Mouse (Mus musculus) C2C12 (cell line): ENCODE results near the gene Plekhg2. TPM values are rescaled to one million over a fixed set of nuclear protein-coding genes. Genes with fewer than 3 reads are reported as not detected.

ENCODE experiments used
- H3K27me3 ChIP-seq: one replicate; pipeline ENCODE4 v1.6.1; 2011; ENCODE audit not compliant: control insufficient read depth, insufficient read depth, insufficient read length
- H3K36me3 ChIP-seq: one replicate; pipeline ENCODE4 v1.6.1; 2011; ENCODE audit not compliant: control insufficient read depth, insufficient read depth
- H3K4me3 ChIP-seq: one replicate; pipeline ENCODE4 v1.5.1; 2011; ENCODE audit warnings: mild to moderate bottlenecking, control low read depth; ENCODE audit not compliant: poor library complexity, insufficient read depth, severe bottlenecking
- H3K79me2 ChIP-seq: one replicate; pipeline ENCODE4 v1.6.1; 2011; ENCODE audit not compliant: control insufficient read depth, insufficient read depth
- H3K79me3 ChIP-seq: one replicate; pipeline ENCODE4 v1.6.1; 2011; ENCODE audit warnings: low read depth, control low read depth
- H3ac ChIP-seq: one replicate; pipeline ENCODE3; 2011; ENCODE audit warnings: low read depth; ENCODE audit not compliant: control insufficient read depth, insufficient read length
- CEBPB ChIP-seq: IDR thresholded peaks from one replicate; pipeline ENCODE4 v1.6.1; 2011; ENCODE audit warnings: low read depth, mild to moderate bottlenecking, control low read depth, moderate library complexity
- CTCF ChIP-seq: IDR thresholded peaks from one replicate; pipeline ENCODE4 v1.5.1; 2011; ENCODE audit not compliant: control insufficient read depth, insufficient read depth, insufficient read length
- FOSL1 ChIP-seq: IDR thresholded peaks from one replicate; pipeline ENCODE4 v1.8.0; 2011; ENCODE audit warnings: mild to moderate bottlenecking, low read length; ENCODE audit not compliant: poor library complexity, insufficient read depth, severe bottlenecking
- MAX ChIP-seq: IDR thresholded peaks from one replicate; pipeline ENCODE4 v1.6.1; 2011; ENCODE audit warnings: mild to moderate bottlenecking, control low read depth
- MYOD1 ChIP-seq: IDR thresholded peaks from one replicate; pipeline ENCODE4 v1.6.1; 2011; ENCODE audit warnings: low read depth; ENCODE audit not compliant: control insufficient read depth, insufficient read length
- MYOG ChIP-seq: IDR thresholded peaks from one replicate; pipeline ENCODE4 v1.6.1; 2011; ENCODE audit not compliant: control insufficient read depth, insufficient read length; ENCODE audit errors: extremely low read depth
- USF1 ChIP-seq: IDR thresholded peaks from one replicate; pipeline ENCODE4 v1.6.1; 2011; ENCODE audit warnings: low read depth, mild to moderate bottlenecking, control low read depth, moderate library complexity
- polyA plus RNA-seq: library from polyadenylated mRNA; unstranded; fragments of >200 nt; fragmentation: generic; extraction: Trizol; gene quantifications from one replicate; pipeline ENCODE4 v1.2.1, GENCODE M21; 2012; ENCODE audit warnings: missing spikeins

Gene Plekhg2
- polyA plus RNA-seq, 1 experiment: 29.0 TPM

DNA sequence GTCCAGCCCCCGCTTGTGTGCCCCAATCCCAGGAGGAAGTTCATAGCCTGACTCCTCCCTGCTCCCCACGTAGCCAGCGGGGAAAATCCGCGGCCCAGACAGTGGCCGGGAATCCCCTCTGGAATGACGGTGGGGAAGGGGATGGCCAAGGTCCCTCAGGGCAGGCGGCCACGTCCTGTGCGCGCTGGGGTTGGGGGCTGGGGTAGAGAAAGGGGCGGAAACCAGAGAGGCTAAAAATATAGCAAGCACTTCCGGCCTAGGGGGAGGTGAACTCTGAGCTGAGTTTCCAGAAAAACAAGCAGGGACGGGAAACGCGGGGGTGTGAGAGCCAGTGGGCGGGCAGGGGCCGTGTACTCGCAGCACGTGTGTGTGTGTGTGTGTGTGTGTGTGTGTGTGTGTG is 9.5 kb upstream of the Plekhg2 start:
- peaks cover 21% of the 10 kb centered on the region for H3K79me2 ChIP-seq
- TF ChIP-seq CTCF (no peak), FOSL1 (no peak), MYOG (no peak), CEBPB (no peak), MAX (no peak), MYOD1 (no peak), USF1 (no peak)
- H3ac ChIP-seq: peak overlapping the region; percentile 62
- no peaks in the 10 kb centered on the region for H3K27me3 ChIP-seq
- H3K4me3 ChIP-seq: peak overlapping the region; percentile 29
- H3K79me3 ChIP-seq: peaks cover 19% of the 10 kb centered on the region
- peaks cover 7% of the 10 kb centered on the region for H3K36me3 ChIP-seq

DNA sequence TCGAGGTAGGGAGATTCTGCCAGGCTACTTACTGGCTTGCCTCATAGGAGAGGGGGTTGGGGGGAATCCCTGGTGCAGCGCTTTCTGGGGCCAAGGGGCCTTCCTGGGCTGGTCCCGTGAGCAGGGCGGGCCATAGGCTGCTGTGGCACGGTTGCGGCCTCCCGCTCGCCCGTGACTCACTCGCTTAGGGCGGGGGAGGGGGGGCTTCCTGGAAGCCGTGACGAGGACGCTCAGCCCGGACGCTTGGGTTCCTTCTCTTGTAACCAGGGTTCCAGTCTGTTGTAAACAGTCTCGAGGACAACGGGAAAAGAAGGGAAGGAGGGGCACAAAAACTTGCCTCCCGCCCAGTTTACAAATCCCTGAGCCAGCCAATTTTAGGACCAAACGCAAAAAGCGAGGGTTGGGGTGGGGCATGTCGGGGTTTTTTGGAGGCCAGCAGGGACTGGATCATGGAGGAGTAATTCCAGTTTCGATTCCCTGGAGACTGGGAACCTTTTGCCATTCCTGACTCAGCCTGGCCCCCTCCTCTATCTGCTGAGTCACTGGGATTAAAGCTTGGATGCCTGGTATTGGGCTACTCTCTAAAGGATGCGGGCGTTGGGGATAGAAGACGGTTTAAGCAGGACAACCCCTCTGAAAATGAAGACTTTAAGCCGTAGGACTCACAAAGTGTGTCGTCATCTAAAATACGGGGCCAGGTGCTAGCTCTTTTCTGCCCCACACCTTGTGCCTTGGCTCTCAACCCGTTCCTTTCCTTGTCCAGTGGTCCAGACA is 8.8 kb upstream of the Plekhg2 start:
- peaks cover 28% of the 10 kb centered on the region for H3K79me2 ChIP-seq
- H3K79me3 ChIP-seq: peaks cover 20% of the 10 kb centered on the region
- H3K4me3 ChIP-seq: peak overlapping the region; percentile 29
- peaks cover 5% of the 10 kb centered on the region for H3K36me3 ChIP-seq
- TF ChIP-seq MYOG (no peak), MAX (no peak), FOSL1 (no peak), CTCF (no peak), MYOD1 (no peak), CEBPB (no peak), USF1 (no peak)
- peak overlapping the region; percentile 62 for H3ac ChIP-seq
- H3K27me3 ChIP-seq: no peaks in the 10 kb centered on the region

DNA sequence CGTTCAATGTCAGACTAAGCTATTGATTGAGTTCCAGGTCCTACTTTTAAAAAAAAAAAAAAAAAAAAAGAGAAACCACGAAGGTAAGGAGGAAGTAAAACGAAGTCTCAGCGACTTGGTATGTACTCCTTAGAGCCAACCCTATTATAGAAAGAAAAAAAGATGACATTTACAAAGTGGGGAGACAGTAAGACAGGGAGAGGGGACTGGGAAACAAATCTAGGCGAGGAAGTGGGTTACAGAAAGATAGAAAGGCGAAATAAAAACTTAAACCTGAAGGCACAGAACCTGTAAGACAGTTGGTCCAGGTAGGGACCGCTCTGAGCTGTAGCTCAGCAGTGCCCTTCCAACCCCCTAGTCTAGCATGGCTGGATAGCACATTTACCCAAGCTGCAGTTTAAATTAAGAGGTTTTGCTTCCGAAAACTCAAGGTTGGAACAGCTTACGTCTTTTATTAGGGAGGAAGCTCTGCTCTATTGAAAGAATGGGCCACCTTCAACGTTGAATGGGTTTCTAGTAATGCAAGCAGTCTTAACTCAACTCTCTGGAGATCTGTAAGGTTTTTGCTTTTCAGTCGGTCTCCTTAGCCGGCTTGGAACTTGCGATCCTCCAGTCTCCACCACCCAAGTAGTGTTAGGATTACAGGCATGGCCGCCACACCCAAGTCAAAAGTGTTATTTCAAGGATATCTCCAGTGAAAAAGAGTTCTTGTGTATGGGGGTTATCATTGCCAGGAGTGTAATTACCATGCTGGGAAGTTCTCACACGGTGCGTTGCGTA is 8.0 kb upstream of the Plekhg2 start, which contains the start of gene Zfp36:
TSS of gene Zfp36 (minus strand) at position 17 of the 780 bp plus-strand sequence.
- Histone ChIP-seq H3K27me3 (no peaks in the 10 kb centered on the region), H3K79me3 (peaks cover 20% of the 10 kb centered on the region), H3ac (peak within 1 kb of the TSS; percentile 42), H3K36me3 (peaks cover 4% of the 10 kb centered on the region), H3K79me2 (peaks cover 28% of the 10 kb centered on the region), H3K4me3 (peak within 1 kb of the TSS; percentile 57)
- no peak for TF ChIP-seq MYOG
- TF ChIP-seq CEBPB: no peak
- no peak for TF ChIP-seq MAX
- TF ChIP-seq FOSL1: no peak
- TF ChIP-seq MYOD1: no peak
- TF ChIP-seq CTCF: no peak
- no peak for TF ChIP-seq USF1

DNA sequence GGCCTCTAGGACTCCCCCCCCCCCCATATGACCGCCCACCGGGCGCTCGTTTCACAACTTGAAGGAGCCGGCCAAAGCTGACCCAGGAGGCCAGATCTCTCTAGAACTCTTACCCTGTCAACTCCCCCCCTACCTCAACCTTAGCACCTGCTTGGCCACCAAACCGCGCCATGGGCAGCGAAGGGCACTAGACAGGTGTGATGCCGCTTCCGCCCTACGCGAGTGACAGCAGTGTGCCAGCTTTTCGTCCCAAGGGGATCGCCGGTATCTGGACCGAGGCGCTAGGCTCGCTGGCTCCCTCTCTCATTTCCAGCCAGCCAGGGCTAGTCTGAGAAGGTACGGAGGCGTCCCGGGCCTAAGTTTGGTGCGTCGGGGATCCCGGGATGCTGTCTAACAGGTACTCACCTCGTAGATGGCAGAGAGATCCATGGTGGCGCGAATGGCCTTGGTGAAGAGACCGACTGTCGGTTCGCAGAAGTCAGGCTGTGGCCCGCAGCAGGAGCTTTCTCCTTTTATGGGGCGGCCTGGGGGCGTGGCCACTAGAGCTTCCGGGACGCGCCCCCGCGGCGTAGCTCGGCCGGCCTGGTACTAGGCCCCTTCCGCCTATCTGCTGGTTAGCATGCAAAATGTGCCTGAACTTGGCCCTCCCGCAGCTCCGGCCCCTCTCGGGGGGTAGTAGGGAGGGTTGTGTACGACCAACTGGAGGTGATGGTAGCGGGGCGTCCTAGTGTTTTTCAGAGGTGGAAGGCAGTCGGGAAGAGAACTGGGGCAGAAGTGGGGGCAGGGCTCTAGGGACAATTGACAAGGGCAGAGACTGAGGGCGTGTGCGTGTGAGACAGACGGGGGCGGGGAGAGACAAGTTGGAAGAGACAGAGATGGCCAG is 6.6 kb upstream of the Plekhg2 start:
- Histone ChIP-seq H3K27me3 (no peaks in the 10 kb centered on the region), H3ac (peak overlapping the region; percentile 94), H3K79me3 (peaks cover 20% of the 10 kb centered on the region), H3K36me3 (no peaks in the 10 kb centered on the region), H3K4me3 (peak overlapping the region; percentile 57), H3K79me2 (peaks cover 28% of the 10 kb centered on the region)
- no peak for TF ChIP-seq USF1
- no peak for TF ChIP-seq MYOD1
- no peak for TF ChIP-seq MAX
- no peak for TF ChIP-seq FOSL1
- TF ChIP-seq CEBPB: no peak
- TF ChIP-seq CTCF: no peak
- TF ChIP-seq MYOG: no peak

DNA sequence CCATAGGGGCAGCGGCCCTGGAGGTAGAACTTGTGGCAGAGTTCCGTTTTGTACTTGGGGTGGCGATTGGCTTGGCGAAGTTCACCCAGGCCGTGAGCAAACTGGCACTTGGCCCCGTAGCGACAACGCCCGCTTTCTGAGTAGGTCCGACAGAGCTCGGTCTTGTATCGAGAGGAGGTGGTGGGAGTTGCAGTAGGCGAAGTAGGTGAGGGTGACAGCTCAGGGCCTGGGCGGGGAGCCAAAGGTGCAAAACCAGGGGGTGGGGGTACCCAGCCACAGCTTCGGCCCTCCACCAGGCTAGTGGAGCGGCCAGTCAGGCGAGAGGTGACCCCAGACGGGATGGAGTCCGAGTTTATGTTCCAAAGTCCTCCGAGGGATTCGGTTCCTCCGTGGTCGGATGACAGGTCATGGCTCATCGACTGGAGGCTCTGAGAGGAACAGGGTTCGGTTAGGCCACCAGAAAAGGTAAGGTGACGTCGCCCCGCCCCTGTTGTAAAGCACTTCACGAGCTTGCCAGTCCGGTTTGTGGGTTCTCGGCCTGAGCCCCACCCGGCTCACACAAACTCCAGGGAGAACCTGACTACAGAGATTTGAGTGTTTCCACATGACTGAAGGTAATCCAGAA is 5.8 kb upstream of the Plekhg2 start:
- peaks cover 28% of the 10 kb centered on the region for H3K79me2 ChIP-seq
- H3K4me3 ChIP-seq: peak overlapping the region; percentile 57
- H3K27me3 ChIP-seq: no peaks in the 10 kb centered on the region
- no peaks in the 10 kb centered on the region for H3K36me3 ChIP-seq
- H3ac ChIP-seq: peak overlapping the region; percentile 94
- TF ChIP-seq MYOD1: no peak
- TF ChIP-seq USF1: no peak
- TF ChIP-seq MYOG: no peak
- TF ChIP-seq CTCF: no peak
- TF ChIP-seq FOSL1: no peak
- no peak for TF ChIP-seq CEBPB
- no peak for TF ChIP-seq MAX
- peaks cover 20% of the 10 kb centered on the region for H3K79me3 ChIP-seq
